Mouse (Mus musculus): ENCODE data around the gene 9530053A07Rik. TPM values are rescaled to one million over a fixed set of nuclear protein-coding genes. Genes with fewer than 3 reads are reported as not detected.
"Not testable (repeated sequence)": the region's sequence is repeated elsewhere in the genome, so short reads cannot be mapped to it uniquely, and the experiment has no call there.

Gene 9530053A07Rik
- polyA plus RNA-seq, 2 experiments = not detected

GRCm38 (mm10) chr7:28100596-28101590, 28.4 kb upstream of the 9530053A07Rik start:
- no peak for ATAC-seq (ENCODE audit: insufficient read depth)
- H3K27ac ChIP-seq = no peak overlapping the region
- no peak overlapping the region for H3K4me3 ChIP-seq (ENCODE audit: insufficient read depth in 1 of 2, low read depth in 2 of 2, low read length in 2 of 2)
- no peak overlapping the region for H3K4me2 ChIP-seq (ENCODE audit: low read depth)
- H3K27me3 ChIP-seq (ENCODE audit: control insufficient read depth, insufficient read depth, low read length) = no peaks in the 10 kb centered on the region
- no peaks in the 10 kb centered on the region for H3K36me3 ChIP-seq (replicated peaks; ENCODE audit: control insufficient read depth, insufficient read depth, low read depth)
- H3K9me3 ChIP-seq (ENCODE audit: control insufficient read depth, low read length) = no peaks in the 10 kb centered on the region; the same call in 1 of the 2 replicates
- TF ChIP-seq CTCF (IDR thresholded peaks at IDR 0.05; ENCODE audit: low read depth) = peak; percentile 52
- TF ChIP-seq EP300 (IDR thresholded peaks at IDR 0.05; ENCODE audit: low read depth) = no peak
- DNase-seq (ENCODE audit: low read depth in 3 of 3, low spot score in 3 of 3) = no peak
- no peak overlapping the region for H3K9ac ChIP-seq (replicated peaks)
- no peaks in the 10 kb centered on the region for H3K4me1 ChIP-seq (replicated peaks; ENCODE audit: control insufficient read depth in 2 of 2, insufficient read depth in 2 of 2, low read length in 1 of 2)
- WGBS (ENCODE audit: insufficient replicate concordance) = 56% methylated on average over 17 of the region's 17 CpGs

GRCm38 (mm10) chr7:28102936-28103335, 26.3 kb upstream of the 9530053A07Rik start:
- not testable (repeated sequence) for H3K4me2 ChIP-seq (ENCODE audit: low read depth); H3K4me1 ChIP-seq (replicated peaks; ENCODE audit: control insufficient read depth in 2 of 2, insufficient read depth in 2 of 2, low read length in 1 of 2); H3K27ac ChIP-seq; H3K4me3 ChIP-seq (ENCODE audit: insufficient read depth in 1 of 2, low read depth in 2 of 2, low read length in 2 of 2); H3K9me3 ChIP-seq (ENCODE audit: control insufficient read depth, low read length); ATAC-seq (ENCODE audit: insufficient read depth); H3K27me3 ChIP-seq (ENCODE audit: control insufficient read depth, insufficient read depth, low read length); DNase-seq (ENCODE audit: low read depth in 3 of 3, low spot score in 3 of 3); H3K36me3 ChIP-seq (replicated peaks; ENCODE audit: control insufficient read depth, insufficient read depth, low read depth); H3K9ac ChIP-seq (replicated peaks)
- WGBS (ENCODE audit: insufficient replicate concordance) = 28% methylated on average over 5 of the region's 5 CpGs

GRCm38 (mm10) chr7:28104670-28105069, 24.6 kb upstream of the 9530053A07Rik start:
- Histone ChIP-seq H3K36me3 (replicated peaks; ENCODE audit: control insufficient read depth, insufficient read depth, low read depth) (no peaks in the 10 kb centered on the region), H3K4me1 (replicated peaks; ENCODE audit: control insufficient read depth in 2 of 2, insufficient read depth in 2 of 2, low read length in 1 of 2) (no peaks in the 10 kb centered on the region), H3K9me3 (ENCODE audit: control insufficient read depth, low read length) (no peaks in the 10 kb centered on the region), H3K4me3 (ENCODE audit: insufficient read depth in 1 of 2, low read depth in 2 of 2, low read length in 2 of 2) (no peak overlapping the region), H3K27ac (no peak overlapping the region), H3K27me3 (ENCODE audit: control insufficient read depth, insufficient read depth, low read length) (no peaks in the 10 kb centered on the region), H3K9ac (replicated peaks) (no peak overlapping the region), H3K4me2 (ENCODE audit: low read depth) (no peak overlapping the region)
- 7% methylated on average over 23 of the region's 23 CpGs for WGBS (ENCODE audit: insufficient replicate concordance)
- no peak for ATAC-seq (ENCODE audit: insufficient read depth)
- TF ChIP-seq EP300 (IDR thresholded peaks at IDR 0.05; ENCODE audit: low read depth) = no peak
- no peak for TF ChIP-seq CTCF (IDR thresholded peaks at IDR 0.05; ENCODE audit: low read depth)
- DNase-seq (ENCODE audit: low read depth in 3 of 3, low spot score in 3 of 3) = no peak

- TF ChIP-seq EP300 (IDR thresholded peaks at IDR 0.05; ENCODE audit: low read depth) (no peak), CTCF (IDR thresholded peaks at IDR 0.05; ENCODE audit: low read depth) (no peak)
- 68% methylated on average over 11 of the region's 11 CpGs for WGBS (ENCODE audit: insufficient replicate concordance)
These were observed 23.0 kb upstream of the 9530053A07Rik start for GRCm38 (mm10) chr7:28106241-28106640.

GRCm38 (mm10) chr7:28114648-28115047, 14.6 kb upstream of the 9530053A07Rik start:
- Histone ChIP-seq H3K4me2 (ENCODE audit: low read depth) (no peak overlapping the region), H3K27me3 (ENCODE audit: control insufficient read depth, insufficient read depth, low read length) (no peaks in the 10 kb centered on the region), H3K9ac (replicated peaks) (no peak overlapping the region), H3K36me3 (replicated peaks; ENCODE audit: control insufficient read depth, insufficient read depth, low read depth) (no peaks in the 10 kb centered on the region), H3K4me3 (ENCODE audit: insufficient read depth in 1 of 2, low read depth in 2 of 2, low read length in 2 of 2) (no peak overlapping the region), H3K9me3 (ENCODE audit: control insufficient read depth, low read length) (no peaks in the 10 kb centered on the region), H3K27ac (no peak overlapping the region), H3K4me1 (replicated peaks; ENCODE audit: control insufficient read depth in 2 of 2, insufficient read depth in 2 of 2, low read length in 1 of 2) (no peaks in the 10 kb centered on the region)
- TF ChIP-seq EP300 (IDR thresholded peaks at IDR 0.05; ENCODE audit: low read depth) = no peak
- WGBS (ENCODE audit: insufficient replicate concordance) = 47% methylated on average over 2 of the region's 2 CpGs
- ATAC-seq (ENCODE audit: insufficient read depth) (no peak), DNase-seq (ENCODE audit: low read depth in 3 of 3, low spot score in 3 of 3) (no peak)

More at GRCm38 (mm10) chr7:28106241-28106640, 23.0 kb upstream of the 9530053A07Rik start:
- Histone ChIP-seq H3K36me3 (replicated peaks; ENCODE audit: control insufficient read depth, insufficient read depth, low read depth) (no peaks in the 10 kb centered on the region), H3K4me2 (ENCODE audit: low read depth) (no peak overlapping the region), H3K27me3 (ENCODE audit: control insufficient read depth, insufficient read depth, low read length) (no peaks in the 10 kb centered on the region), H3K27ac (no peak overlapping the region), H3K4me3 (ENCODE audit: insufficient read depth in 1 of 2, low read depth in 2 of 2, low read length in 2 of 2) (no peak overlapping the region), H3K4me1 (replicated peaks; ENCODE audit: control insufficient read depth in 2 of 2, insufficient read depth in 2 of 2, low read length in 1 of 2) (no peaks in the 10 kb centered on the region), H3K9me3 (ENCODE audit: control insufficient read depth, low read length) (no peaks in the 10 kb centered on the region), H3K9ac (replicated peaks) (no peak overlapping the region)
- ATAC-seq (ENCODE audit: insufficient read depth) (no peak), DNase-seq (ENCODE audit: low read depth in 3 of 3, low spot score in 3 of 3) (no peak)
